Mouse (Mus musculus): ENCODE measurements around the gene Hoxc12. TPM values are rescaled to one million over a fixed set of nuclear protein-coding genes. Genes with fewer than 3 reads are reported as not detected.

The Hoxc12 gene
- total RNA-seq, 2 experiments from 2014 or later: not detected

DNA sequence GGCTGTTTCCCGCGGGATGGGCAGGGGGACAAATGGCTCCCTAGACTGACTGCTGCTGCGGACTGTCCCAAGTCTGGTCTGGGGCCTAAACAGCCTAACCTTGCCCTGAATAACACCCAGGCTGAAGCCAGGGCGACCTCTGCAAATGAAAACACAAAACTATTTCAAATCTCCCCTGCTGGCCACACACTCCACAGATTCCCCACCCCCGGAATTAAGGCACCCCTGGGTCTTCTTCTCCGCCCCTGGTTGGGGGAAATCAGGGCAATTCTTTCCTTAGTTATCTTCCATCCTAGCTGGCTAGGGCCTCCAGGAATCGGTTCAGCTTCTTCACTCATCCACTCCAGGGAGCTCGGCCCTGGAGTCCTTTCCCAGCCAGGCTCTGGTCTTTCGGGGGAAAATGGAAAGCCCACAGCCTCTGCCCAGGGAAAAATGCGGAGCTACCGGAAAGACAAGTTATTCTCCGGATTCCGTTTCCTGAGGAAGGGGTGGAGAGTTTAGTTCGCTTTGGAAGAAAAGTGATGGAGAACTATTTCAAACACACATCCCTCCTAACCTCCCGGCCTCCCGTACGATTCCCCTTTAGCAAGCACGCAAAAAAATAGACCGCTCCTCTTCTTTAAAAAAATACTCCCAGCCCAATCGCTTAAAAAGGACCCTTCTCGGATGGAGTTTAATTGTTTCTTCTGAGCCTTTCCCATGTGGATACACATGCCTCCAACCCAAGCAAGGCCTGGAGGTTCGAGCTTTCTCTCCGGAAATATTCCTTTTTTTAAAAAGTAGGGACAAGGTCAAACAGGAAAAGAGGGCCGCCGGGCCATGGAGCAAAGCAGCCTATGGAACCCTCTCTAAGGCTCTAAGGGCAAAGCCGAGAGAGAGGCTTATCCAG is 28.7 kb downstream of the Hoxc12 start:
- DNase-seq: no peak

DNA sequence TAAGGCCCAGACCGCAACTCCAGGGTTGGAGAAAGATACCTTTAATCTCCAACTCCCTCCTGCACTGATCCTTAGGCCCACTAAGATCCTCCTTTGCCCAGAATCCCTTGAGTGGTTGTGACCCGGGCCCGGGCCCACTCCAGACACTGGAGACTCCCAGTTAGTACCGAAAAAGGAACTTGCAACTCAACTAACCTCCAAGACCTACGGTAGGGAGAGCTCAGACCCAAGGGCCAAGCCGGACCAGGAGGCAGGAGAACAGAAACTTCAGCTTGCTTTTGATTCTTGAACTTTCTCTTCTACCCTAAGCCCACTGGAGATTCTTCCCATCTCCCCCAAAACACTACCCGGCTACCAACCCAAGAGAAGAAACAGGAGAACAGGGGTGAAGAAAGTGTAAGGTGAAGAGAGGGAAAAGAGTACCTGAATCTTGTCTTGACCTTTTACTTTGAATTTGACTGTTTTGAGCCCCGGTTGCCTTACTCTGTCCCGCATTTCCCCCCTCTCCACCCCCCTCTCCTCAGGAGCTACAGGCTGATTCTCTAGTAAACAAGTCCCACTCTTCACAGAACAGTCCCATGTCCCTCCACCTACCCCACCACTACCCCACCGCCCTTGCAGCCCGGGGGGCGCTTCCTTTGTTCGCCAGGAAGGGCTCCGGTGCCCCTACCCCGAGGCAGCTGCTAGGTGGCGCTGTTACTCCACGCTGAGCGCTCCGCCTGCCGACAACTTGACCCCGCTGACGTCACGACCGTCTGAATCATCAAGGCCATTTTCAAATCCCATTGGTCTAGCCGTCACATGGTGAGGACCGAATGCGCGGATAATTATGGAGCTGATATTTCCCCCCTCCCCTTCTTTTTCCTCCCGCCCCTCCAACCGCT is 29.6 kb downstream of the Hoxc12 start:
- DNase-seq: no peak

DNA sequence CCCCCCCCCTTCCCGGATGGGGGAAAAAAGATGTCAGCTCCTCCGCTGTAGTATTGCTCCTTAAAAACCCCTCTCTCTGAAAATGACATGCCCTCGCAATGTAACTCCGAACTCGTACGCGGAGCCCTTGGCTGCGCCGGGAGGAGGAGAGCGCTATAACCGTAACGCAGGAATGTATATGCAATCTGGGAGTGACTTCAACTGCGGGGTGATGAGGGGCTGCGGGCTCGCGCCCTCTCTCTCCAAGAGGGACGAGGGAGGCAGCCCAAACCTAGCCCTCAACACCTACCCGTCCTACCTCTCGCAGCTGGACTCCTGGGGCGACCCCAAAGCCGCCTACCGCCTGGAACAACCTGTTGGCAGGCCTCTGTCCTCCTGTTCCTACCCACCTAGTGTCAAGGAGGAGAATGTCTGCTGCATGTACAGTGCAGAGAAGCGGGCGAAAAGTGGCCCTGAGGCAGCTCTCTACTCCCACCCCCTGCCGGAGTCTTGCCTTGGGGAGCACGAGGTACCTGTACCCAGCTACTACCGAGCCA is 30.3 kb downstream of the Hoxc12 start, which contains the start of gene Hoxc10:
TSS of gene Hoxc10 (plus strand) at position 21 of the 536 bp plus-strand sequence.
- no peak for DNase-seq

DNA sequence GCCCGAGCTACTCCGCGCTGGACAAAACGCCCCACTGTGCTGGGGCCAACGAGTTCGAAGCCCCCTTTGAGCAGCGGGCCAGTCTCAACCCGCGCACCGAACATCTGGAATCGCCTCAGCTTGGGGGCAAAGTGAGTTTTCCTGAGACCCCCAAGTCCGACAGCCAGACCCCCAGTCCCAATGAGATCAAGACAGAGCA is 30.7 kb downstream of the Hoxc12 start, which contains the start of gene Hoxc5:
TSS of gene Hoxc5 (plus strand) at position 132 of the 199 bp plus-strand sequence.
- no peak for DNase-seq

DNA sequence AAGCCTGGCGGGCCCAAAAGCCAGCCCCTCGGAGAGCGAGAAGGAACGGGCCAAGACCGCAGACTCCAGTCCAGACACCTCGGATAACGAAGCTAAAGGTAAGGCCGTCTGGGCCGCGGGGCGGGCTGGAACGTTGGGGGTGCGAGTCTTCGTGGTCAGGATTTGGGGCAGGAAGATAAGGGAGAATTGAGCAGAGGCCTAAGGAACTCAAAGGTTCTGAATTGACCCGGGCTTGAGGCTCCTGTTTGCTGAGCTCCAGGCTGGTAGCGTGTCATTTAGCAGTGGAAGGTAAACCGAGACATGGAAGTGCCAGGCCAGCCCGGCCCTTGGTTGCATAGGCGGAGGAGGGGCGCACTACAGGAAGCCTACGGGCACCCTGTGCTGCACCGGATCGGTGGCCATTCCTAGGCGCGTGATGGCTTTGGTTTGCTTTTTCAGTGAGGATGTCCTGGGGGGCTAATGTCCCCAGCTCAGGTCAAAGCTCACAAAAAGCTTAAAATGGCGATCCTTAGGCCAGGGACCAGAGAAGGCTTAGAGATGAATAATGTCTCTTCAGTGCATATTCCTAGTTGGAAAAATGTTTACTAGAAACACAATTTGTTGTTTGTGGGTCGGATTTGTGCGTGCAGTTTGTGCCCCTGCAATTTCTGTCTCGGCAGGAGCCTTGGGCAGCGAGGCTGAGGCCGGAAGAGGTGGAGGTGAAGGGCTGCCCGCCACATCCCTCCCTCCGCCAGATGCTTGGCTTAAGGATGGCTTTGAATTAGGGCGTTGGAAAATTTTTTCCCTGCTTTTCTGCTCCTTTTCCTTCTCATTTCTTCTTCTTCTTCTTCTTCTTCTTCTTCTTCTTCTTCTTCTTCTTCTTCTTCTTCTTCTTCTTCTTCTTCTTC is 31.2 kb downstream of the Hoxc12 start:
- no peak for DNase-seq

DNA sequence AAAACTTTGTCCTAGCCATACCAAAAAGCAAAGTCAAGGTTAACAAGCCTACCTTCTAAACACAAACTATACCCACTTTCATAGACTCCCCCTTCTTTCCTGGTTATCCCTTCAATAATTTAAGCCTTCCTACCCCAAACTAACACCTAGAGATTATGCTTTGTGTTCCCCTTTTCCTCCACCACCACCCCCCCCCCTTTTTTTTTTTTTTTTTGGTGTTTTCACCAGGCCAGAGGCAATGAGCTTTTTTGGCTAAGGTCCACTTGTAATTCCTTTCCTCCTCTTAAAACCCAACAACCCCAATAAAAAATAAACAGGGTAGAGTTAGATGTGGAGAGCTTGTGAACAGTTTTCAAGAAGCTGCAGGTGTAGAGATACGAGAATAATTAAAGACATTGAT is 32.7 kb downstream of the Hoxc12 start:
- no peak for DNase-seq

DNA sequence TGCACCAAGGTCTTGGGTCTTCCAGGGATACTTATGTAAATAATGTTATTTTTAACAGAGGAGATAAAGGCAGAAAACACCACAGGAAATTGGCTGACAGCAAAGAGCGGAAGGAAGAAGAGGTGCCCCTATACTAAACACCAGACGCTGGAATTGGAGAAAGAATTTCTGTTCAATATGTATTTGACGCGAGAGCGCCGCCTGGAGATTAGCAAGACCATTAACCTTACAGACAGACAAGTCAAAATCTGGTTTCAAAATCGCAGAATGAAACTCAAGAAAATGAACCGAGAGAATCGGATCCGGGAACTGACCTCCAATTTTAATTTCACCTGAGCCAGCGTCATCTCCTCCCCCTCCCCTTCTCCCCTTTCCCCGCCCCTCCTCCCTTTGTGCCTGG is 34.2 kb downstream of the Hoxc12 start:
- DNase-seq: no peak

DNA sequence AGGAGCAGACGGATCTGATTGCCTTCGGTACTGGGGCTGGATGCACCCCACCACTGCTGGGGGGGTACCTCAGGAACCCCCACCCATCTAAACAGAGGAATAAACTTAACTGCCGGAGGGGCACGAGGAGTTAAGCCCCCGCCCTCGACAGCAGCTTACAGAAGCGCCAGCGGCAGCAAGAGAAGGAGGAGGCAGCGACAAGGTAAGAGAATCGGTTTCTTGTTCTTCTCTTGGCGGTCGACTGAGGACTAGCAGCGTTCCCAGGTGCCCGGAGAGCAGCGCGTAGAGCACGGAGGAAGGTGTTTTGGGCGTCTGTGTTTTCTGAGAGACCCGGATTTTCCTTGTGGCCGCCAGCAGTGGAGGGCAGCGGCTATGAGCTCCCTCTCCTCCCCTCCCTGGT is 35.7 kb downstream of the Hoxc12 start:
- DNase-seq: no peak

DNA sequence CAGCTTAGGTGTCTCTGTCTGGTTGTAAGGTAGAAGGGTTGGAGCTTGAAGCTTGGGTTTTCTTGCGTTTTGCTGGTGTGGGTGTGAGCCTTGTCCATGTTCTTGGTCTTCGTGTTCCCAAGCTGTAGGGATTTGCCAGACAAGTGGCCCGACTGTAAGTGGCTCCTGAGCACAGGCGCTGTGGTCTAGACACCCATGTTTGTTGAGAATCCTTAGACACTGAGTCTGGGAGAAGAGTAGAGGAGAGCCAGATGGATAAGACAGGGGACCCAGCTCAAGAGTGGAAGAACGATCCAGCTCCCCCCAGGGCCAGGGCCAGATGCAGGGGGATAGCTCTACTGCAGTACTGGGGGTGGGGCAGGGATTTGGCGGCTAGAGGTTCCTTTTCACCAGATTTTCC is 36.2 kb downstream of the Hoxc12 start:
- no peak for DNase-seq

DNA sequence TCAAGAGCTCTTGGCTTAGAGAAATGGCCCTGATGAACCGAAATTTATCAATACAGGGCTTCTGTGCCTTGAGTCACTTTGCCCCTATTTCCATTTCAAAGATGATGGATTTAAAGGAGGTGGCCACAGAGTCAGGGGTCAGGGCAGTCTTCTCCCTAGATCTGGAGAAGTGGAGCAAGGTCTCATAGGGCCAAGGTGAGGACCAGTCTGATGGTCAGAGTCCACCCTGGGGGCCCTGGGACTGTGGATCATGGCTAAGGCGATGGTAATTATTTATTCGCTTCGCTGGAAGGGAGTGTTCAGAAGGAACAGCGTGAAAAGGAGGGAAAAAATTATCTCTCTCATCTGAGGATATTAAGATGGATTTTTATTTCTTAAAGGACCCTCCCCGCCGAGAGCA is 38.5 kb downstream of the Hoxc12 start:
- no peak for DNase-seq

DNA sequence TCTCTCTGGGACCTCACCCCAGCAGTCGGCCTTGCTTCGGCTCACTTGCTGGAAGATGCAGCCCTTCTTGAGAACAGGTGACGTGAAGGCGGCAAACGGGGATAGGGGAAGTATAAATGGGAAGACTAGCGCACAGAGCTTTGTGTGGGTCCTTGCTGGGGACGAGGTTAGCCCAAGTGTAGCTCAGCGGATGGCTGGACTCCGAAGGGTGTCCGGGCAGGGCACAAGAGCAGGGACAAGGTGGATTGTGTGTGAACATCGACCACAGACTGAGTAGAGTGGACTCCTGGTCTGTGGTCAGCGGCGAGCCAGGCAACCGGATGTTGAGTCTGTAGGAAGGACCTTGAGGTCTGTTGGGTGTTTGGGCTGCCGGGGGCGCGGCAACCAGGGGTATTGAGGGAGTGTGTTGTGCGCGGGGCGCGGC is 39.1 kb downstream of the Hoxc12 start:
- no peak for DNase-seq

DNA sequence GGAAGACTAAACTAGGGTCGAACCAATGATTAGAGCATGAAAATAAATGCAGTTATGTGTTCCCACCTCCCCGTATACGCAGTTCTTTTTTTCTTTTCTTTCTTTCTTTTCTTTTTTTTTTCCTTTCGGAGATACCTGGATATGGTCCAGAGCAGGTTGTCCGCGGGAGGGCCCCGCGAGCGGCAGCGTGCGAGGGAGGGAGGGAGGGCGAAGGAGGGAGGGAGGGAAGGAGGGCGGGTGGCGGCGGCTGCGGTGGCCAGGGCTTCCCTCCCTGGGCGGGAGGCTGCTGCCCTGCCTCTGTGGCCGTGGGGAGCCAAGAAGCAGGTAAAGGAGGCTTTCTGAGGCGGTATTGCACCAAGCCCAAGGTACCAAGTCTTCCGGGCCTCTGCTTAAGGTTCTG is 39.6 kb downstream of the Hoxc12 start, which contains the start of gene Hoxc9:
TSS of gene Hoxc9 (plus strand) at position 269 of the 400 bp plus-strand sequence.
- no peak for DNase-seq

DNA sequence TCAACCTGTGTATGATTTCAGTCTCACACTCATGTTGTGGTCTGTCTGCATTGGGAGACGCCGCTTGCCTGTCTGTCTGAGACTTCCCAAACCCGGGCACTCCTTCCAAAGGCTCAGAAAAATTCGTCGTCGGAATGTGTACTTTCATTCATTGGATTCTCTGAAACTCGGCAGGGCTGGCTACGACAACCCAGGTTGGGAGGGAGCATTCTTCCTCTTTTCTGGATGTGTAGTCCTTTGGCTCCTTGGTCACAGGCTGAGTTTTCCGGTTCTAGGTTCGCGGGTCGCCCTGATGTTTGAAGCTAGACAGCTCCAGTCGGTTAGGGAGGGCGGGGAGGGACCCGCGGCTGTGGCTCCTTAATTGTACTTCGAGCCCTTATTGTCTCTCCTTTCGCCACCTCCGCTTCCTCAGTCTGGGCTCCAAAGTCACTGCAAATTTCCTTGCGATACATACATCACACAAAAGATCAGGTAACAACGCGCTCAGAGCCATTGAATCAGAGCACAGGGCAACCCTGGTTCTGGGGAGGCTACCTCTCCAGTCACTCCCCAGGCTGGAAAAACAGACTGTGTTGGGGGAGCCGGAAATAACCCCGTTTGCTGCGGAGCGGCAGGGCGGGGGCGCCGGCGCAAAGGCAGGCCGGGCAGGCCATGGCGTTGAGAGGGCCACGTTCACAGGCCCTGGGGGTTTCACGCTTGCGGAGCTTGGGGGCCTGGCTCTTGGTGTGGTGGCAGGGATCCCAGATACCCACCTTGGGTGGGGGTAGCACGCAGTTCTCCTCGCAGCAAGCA is 40.3 kb downstream of the Hoxc12 start:
- no peak for DNase-seq

DNA sequence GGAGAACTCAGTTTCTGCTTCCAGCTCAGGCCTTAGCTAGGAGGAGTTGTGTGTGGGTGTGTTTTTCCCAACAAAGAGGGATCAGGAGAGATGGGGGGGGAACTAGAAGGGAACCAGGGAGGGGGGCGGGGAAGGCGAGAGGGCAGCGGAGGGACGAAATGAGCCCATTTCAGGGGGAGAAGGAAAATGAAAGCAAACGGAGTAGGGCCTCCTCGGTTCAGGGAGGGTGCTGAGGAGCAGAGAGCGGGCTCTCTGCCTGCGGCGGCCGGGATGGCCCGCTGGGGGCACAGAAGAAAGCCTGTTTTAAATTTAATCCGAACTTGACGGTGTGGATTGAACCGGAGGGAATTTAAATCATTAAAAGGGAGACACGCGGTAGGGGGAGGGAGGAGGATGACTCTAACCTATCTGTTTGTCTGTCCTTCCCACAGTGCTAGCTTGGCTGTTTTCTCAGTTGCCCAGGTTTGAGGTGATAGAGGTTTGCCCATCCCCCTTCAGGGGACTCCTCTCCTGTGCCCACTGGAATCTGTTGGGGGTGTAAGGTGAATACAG is 40.9 kb downstream of the Hoxc12 start:
- DNase-seq: no peak

DNA sequence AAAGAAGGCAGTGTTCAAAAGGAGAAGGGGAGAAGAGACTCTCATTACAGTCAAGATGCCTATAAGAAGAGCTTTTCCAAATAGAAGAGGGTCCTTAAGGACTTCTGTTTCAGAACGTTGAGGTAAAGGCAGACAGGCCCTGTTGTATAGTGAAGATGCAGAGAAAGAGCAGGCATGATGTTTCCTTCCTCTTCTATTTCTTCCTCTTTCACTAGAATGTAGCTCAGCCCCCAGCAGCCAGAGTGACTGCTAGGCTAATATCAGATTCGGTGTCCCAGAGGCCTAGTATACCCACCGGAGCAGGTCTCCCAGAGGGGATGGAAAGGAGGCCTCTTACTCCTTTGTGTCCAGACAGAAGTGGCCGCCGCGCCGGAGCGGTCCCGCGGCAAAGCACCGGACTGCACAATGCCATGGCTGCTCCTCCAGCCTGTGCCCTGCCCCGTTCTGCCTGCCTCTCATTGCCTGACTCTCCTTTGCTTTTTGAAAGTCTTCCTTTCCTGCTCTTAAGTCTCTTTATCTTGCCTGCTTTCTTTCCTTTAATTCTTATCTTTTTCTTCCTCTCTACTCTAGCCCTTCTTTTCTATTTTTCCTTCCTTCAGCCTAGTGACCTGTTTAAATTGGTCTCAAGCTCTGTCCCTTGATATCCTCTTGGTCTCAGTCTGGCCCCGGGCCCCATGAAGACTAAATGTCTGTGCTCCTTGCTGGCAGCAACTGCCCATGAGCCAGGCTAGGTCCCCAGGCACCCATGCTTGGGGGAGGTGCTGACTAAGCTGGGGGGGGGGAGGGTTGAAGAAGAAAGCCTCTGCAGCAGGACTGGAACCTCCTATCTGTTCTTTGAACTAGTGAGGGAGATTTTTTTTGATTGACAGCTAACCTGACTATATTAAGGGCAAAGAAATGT is 42.3 kb downstream of the Hoxc12 start:
- no peak for DNase-seq

DNA sequence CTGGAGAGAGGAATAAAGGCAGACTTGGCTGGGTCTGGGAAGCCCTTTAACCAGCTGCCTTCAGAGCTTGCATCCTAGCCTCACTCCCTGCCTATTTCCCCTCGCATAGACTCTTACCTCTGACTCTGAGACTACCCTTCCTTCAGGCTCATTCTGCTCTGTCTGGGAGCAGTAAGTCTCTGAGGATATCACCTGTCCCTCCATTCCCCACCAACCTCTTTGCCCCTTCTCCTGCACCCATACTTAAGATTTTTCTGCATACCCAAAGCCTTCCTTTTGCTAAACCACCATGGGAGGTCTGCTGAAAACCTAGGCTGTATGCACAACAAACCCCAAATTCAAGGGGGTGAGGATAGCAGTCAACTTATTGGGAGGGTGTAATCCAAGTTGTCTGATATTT is 43.4 kb downstream of the Hoxc12 start:
- no peak for DNase-seq

DNA sequence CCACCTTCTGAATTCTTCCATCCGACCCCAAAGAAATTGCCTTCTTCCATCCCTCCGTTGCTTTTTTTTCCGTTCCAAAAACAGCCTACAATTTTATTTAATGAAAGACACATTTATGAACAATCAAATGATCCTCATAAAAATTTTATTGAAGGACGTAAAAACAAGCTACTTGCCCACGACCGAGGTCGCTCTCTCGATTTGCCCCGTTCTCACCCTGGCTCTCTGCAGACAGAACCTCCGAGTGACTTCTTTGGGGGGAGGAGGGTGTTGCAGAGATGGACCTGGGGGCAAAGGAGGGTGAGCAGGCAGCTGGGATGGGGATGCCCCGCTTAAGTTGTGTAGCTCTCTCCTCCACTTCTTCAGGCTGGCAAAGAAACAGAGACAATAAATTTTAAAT is 43.8 kb downstream of the Hoxc12 start:
- DNase-seq: no peak

DNA sequence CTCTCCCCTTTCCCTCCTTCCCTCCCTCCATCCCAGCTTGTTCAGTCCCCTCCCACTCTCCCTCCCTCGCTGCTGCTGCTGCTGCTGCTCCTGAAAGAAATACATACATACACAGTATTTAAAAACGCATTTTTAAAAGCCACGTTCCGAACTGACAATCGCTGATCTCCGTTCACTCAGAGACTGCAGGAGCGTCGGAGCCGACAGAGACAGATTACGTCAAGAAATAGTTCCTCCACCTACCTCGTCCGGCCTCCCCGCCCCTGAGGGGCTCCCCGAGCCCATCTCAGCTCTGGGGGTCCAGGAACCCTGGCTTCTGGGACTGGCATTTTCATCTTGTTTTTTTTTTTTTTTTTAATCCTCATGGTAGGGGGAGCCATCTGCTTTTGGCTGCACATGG is 44.4 kb downstream of the Hoxc12 start:
- no peak for DNase-seq

DNA sequence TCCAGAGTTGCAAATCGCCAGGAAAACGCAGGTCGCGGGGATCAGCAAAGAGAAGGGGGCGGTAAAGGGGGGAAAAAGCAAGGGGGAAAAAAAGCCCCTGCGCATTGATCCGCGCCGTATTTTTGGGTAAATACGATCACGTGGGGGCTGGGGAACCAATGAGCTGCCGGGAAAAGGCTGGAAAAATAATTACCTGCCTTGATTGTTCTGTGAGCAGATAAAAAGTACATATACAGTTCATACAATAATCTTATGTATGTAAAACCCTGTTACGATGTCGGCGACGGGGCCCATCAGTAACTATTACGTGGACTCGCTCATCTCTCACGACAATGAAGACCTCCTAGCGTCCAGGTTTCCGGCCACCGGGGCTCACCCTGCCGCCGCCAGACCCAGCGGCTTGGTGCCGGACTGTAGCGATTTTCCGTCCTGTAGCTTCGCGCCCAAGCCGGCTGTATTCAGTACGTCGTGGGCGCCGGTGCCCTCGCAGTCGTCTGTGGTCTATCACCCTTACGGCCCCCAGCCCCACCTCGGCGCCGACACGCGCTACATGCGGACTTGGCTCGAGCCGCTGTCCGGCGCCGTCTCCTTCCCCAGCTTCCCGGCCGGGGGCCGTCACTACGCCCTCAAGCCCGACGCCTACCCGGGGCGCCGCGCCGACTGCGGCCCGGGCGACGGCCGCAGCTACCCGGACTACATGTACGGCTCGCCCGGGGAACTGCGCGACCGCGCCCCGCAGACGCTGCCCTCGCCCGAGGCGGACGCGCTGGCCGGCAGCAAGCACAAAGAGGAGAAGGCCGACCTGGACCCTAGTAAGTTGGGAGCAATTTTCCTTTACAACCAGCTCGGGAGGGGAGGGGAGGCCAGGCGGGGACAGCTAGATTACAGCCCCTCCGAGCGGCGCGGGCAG is 45.1 kb downstream of the Hoxc12 start:
- no peak for DNase-seq
